Mouse (Mus musculus): ENCODE results near the gene Tmem38b. TPM values are rescaled to one million over a fixed set of nuclear protein-coding genes. Genes with fewer than 3 reads are reported as not detected.
"Not testable (repeated sequence)": the region's sequence is repeated elsewhere in the genome, so short reads cannot be mapped to it uniquely, and the experiment has no call there.

Tmem38b gene
- total and polyA plus RNA-seq, 3 experiments = 3.1 to 5.9 TPM; not detected in 1

GRCm38 (mm10) chr4:53799753-53800152 is 26.1 kb upstream of the Tmem38b start:
- Histone ChIP-seq H3K9ac (ENCODE audit: control insufficient read depth, low read depth, low read length, poor library complexity, severe bottlenecking) (no peak overlapping the region), H3K36me3 (ENCODE audit: control insufficient read depth in 1 of 2, insufficient read depth in 2 of 2, low read length in 2 of 2) (no peaks in the 10 kb centered on the region), H3K4me3 (ENCODE audit: control insufficient read depth in 1 of 2, insufficient read depth in 1 of 2, low read depth in 2 of 2, low read length in 2 of 2) (no peak overlapping the region), H3K27ac (ENCODE audit: control insufficient read depth, low read depth, low read length) (no peak overlapping the region), H3K9me3 (replicated peaks; ENCODE audit: insufficient read depth, low read length) (no peaks in the 10 kb centered on the region), H3K27me3 (ENCODE audit: control insufficient read depth in 1 of 2, insufficient read depth in 2 of 2, low read length in 2 of 2) (no peaks in the 10 kb centered on the region; a peak in 1 of 4 replicates), H3K4me1 (ENCODE audit: control insufficient read depth in 1 of 2, insufficient read depth in 2 of 2, low read length in 2 of 2) (no peaks in the 10 kb centered on the region), H3K79me2 (ENCODE audit: control insufficient read depth, insufficient read depth, low read length, poor library complexity) (no peaks in the 10 kb centered on the region)
- TF ChIP-seq ZC3H11A (IDR thresholded peaks at IDR 0.05; ENCODE audit: low read depth, low read length) (no peak), GATA1 (IDR thresholded peaks at IDR 0.05; ENCODE audit: low read depth, low read length) (no peak), CHD2 (IDR thresholded peaks at IDR 0.05; ENCODE audit: low read length) (no peak), TAL1 (IDR thresholded peaks at IDR 0.05; ENCODE audit: low read length) (no peak), EP300 (IDR thresholded peaks at IDR 0.05; ENCODE audit: low read depth in 1 of 2, low read length in 2 of 2) (no peak), MAZ (IDR thresholded peaks at IDR 0.05; ENCODE audit: low read depth, low read length) (no peak), NRF1 (IDR thresholded peaks at IDR 0.05; ENCODE audit: insufficient read depth, low read depth, low read length, poor library complexity, severe bottlenecking) (no peak)
- no peak for DNase-seq (ENCODE audit: low read depth, low spot score)

GRCm38 (mm10) chr4:53803674-53804073 is 22.2 kb upstream of the Tmem38b start:
- not testable (repeated sequence) for DNase-seq (ENCODE audit: low read depth, low spot score); H3K9ac ChIP-seq (ENCODE audit: control insufficient read depth, low read depth, low read length, poor library complexity, severe bottlenecking); H3K27ac ChIP-seq (ENCODE audit: control insufficient read depth, low read depth, low read length); H3K27me3 ChIP-seq (ENCODE audit: control insufficient read depth in 1 of 2, insufficient read depth in 2 of 2, low read length in 2 of 2); H3K79me2 ChIP-seq (ENCODE audit: control insufficient read depth, insufficient read depth, low read length, poor library complexity); H3K4me3 ChIP-seq (ENCODE audit: control insufficient read depth in 1 of 2, insufficient read depth in 1 of 2, low read depth in 2 of 2, low read length in 2 of 2); H3K4me1 ChIP-seq (ENCODE audit: control insufficient read depth in 1 of 2, insufficient read depth in 2 of 2, low read length in 2 of 2); H3K9me3 ChIP-seq (replicated peaks; ENCODE audit: insufficient read depth, low read length); H3K36me3 ChIP-seq (ENCODE audit: control insufficient read depth in 1 of 2, insufficient read depth in 2 of 2, low read length in 2 of 2)

GRCm38 (mm10) chr4:53806428-53806827 is 19.4 kb upstream of the Tmem38b start:
- not testable (repeated sequence) for H3K9ac ChIP-seq (ENCODE audit: control insufficient read depth, low read depth, low read length, poor library complexity, severe bottlenecking); H3K9me3 ChIP-seq (replicated peaks; ENCODE audit: insufficient read depth, low read length); H3K4me3 ChIP-seq (ENCODE audit: control insufficient read depth in 1 of 2, insufficient read depth in 1 of 2, low read depth in 2 of 2, low read length in 2 of 2); DNase-seq (ENCODE audit: low read depth, low spot score); H3K79me2 ChIP-seq (ENCODE audit: control insufficient read depth, insufficient read depth, low read length, poor library complexity); H3K27ac ChIP-seq (ENCODE audit: control insufficient read depth, low read depth, low read length); H3K36me3 ChIP-seq (ENCODE audit: control insufficient read depth in 1 of 2, insufficient read depth in 2 of 2, low read length in 2 of 2); H3K27me3 ChIP-seq (ENCODE audit: control insufficient read depth in 1 of 2, insufficient read depth in 2 of 2, low read length in 2 of 2); H3K4me1 ChIP-seq (ENCODE audit: control insufficient read depth in 1 of 2, insufficient read depth in 2 of 2, low read length in 2 of 2)

DNA sequence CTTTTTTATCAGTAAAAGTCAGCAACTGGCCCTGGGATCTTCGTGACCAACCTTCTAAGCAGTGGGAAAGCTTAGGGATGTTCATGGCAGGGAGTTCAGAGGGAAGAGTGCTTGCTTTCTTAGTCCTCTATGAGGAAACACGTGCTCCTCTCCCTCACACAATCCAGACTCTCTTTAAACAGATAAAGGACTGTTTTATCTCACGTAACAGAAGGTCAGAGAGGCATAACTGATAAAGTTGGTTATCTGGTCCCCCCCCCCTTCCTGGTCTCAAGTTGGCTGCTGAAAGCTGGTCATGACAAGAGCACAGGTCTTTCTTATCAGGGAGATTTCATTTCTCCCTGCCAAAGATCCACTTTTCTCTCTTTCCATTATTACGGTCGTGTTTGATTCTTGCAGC is 7.5 kb upstream of the Tmem38b start:
- Histone ChIP-seq H3K79me2 (ENCODE audit: control insufficient read depth, insufficient read depth, low read length, poor library complexity) (no peaks in the 10 kb centered on the region), H3K27ac (ENCODE audit: control insufficient read depth, low read depth, low read length) (no peak overlapping the region)
- DNase-seq (ENCODE audit: low read depth, low spot score) = peak; percentile 51
- TF ChIP-seq RAD21 (IDR thresholded peaks at IDR 0.05; ENCODE audit: low read depth, low read length) (no peak), ZMIZ1 (IDR thresholded peaks at IDR 0.05; ENCODE audit: low read depth, low read length) (no peak), TCF12 (IDR thresholded peaks at IDR 0.05; ENCODE audit: low read depth, low read length) (peak; percentile 92), ETS1 (IDR thresholded peaks at IDR 0.05; ENCODE audit: low read depth, low read length) (peak; percentile 70), MAFK (IDR thresholded peaks at IDR 0.05; ENCODE audit: borderline replicate concordance, low read depth, low read length) (no peak), MEF2A (IDR thresholded peaks at IDR 0.05; ENCODE audit: extremely low read depth, insufficient replicate concordance, low read depth, low read length, poor library complexity, severe bottlenecking) (no peak), SMC3 (IDR thresholded peaks at IDR 0.05; ENCODE audit: low read depth, low read length) (no peak), ZNF384 (IDR thresholded peaks at IDR 0.05; ENCODE audit: low read depth, low read length) (no peak), TBP (IDR thresholded peaks at IDR 0.05; ENCODE audit: low read depth, low read length) (no peak), CHD1 (IDR thresholded peaks at IDR 0.05; ENCODE audit: low read depth, low read length) (no peak), HCFC1 (IDR thresholded peaks at IDR 0.05; ENCODE audit: low read depth, low read length) (no peak), JUND (IDR thresholded peaks at IDR 0.05; ENCODE audit: low read depth, low read length) (no peak), USF2 (IDR thresholded peaks at IDR 0.05; ENCODE audit: borderline replicate concordance in 1 of 2, insufficient read depth in 1 of 2, low read depth in 1 of 2, low read length in 2 of 2) (no peak), E2F4 (IDR thresholded peaks at IDR 0.05; ENCODE audit: borderline replicate concordance, low read depth, low read length) (no peak)

More for the DNA sequence above, 7.5 kb upstream of the Tmem38b start:
- Histone ChIP-seq H3K4me1 (ENCODE audit: control insufficient read depth in 1 of 2, insufficient read depth in 2 of 2, low read length in 2 of 2) (peaks cover 0 to 6% of the 10 kb centered on the region in 2 experiments; a peak in 2 of 4 replicates), H3K9me3 (replicated peaks; ENCODE audit: insufficient read depth, low read length) (no peaks in the 10 kb centered on the region), H3K27me3 (ENCODE audit: control insufficient read depth in 1 of 2, insufficient read depth in 2 of 2, low read length in 2 of 2) (no peaks in the 10 kb centered on the region), H3K4me3 (ENCODE audit: control insufficient read depth in 1 of 2, insufficient read depth in 1 of 2, low read depth in 2 of 2, low read length in 2 of 2) (no peak overlapping the region), H3K9ac (ENCODE audit: control insufficient read depth, low read depth, low read length, poor library complexity, severe bottlenecking) (no peak overlapping the region), H3K36me3 (ENCODE audit: control insufficient read depth in 1 of 2, insufficient read depth in 2 of 2, low read length in 2 of 2) (peaks cover 0 to 11% of the 10 kb centered on the region in 2 experiments; a peak in 2 of 4 replicates)

All from MEL (cell line).